In genomic region chr9:21002627-21003551, GRCm38 (mm10) we compare ENCODE assay signal across 7 mouse cellular contexts. TPM values are rescaled to one million over a fixed set of nuclear protein-coding genes. Genes with fewer than 3 reads are reported as not detected.
DNase-seq lines count a peak whose midpoint lies in the region; ATAC-seq lines count a peak whose summit lies in the region.

Mrpl4 (plus strand) TSS chr9:21002738.

- peak within 1 kb of the TSS; percentile 87 for H3K4me2 ChIP-seq in midbrain, embryonic 13.5 days (replicated peaks)

- peak within 1 kb of the TSS; percentile 86 for H3K27ac ChIP-seq in embryonic facial prominence, embryonic 10.5 days (replicated peaks)
- H3K27ac ChIP-seq in limb, embryonic 10.5 days, result peak within 1 kb of the TSS; percentile 89
- H3K27ac ChIP-seq in midbrain, embryonic 13.5 days, result peak within 1 kb of the TSS; percentile 78

- no peaks in the 10 kb centered on the region for H3K27me3 ChIP-seq in embryonic facial prominence, embryonic 10.5 days (replicated peaks; ENCODE audit: low read depth, poor library complexity, severe bottlenecking)
- no peaks in the 10 kb centered on the region for H3K27me3 ChIP-seq in limb, embryonic 10.5 days (ENCODE audit: low read depth, poor library complexity, severe bottlenecking)
- no peaks in the 10 kb centered on the region for H3K27me3 ChIP-seq in midbrain, embryonic 13.5 days

- H3K9ac ChIP-seq in midbrain, embryonic 13.5 days (replicated peaks), result peak within 1 kb of the TSS; percentile 89

- H3K4me1 ChIP-seq in embryonic facial prominence, embryonic 10.5 days, result peaks cover 11% of the 10 kb centered on the region
- H3K4me1 ChIP-seq in limb, embryonic 10.5 days, result peaks cover 8% of the 10 kb centered on the region
- H3K4me1 ChIP-seq in midbrain, embryonic 13.5 days (replicated peaks), result peaks cover 15% of the 10 kb centered on the region

- peak; percentile 94 for DNase-seq in adrenal gland, postnatal 10 days
- DNase-seq in embryonic facial prominence, embryonic 10.5 days (ENCODE audit: low spot score), result peak; percentile 93
- peak; percentile 80 for DNase-seq in kidney, adult 11 months
- peak; percentile 96 for DNase-seq in limb, embryonic 10.5 days (ENCODE audit: low spot score)
- DNase-seq in spleen, adult 12 weeks (ENCODE audit: low spot score), result peak; percentile 80

- H3K9me3 ChIP-seq in embryonic facial prominence, embryonic 10.5 days, result no peaks in the 10 kb centered on the region
- no peaks in the 10 kb centered on the region for H3K9me3 ChIP-seq in limb, embryonic 10.5 days (replicated peaks)
- no peaks in the 10 kb centered on the region for H3K9me3 ChIP-seq in midbrain, embryonic 13.5 days

- peak; percentile 91 for ATAC-seq in granulocyte monocyte progenitor cell, adult 5-6 weeks (replicated peaks; ENCODE audit: poor library complexity, severe bottlenecking)
- ATAC-seq in midbrain, embryonic 13.5 days, result peak; percentile 91

- WGBS in embryonic facial prominence, embryonic 10.5 days, result under 1% methylated on average over 72 of the region's 72 CpGs
- under 1% methylated on average over 72 of the region's 72 CpGs for WGBS in limb, embryonic 10.5 days
- WGBS in midbrain, embryonic 13.5 days, result under 1% methylated on average over 72 of the region's 72 CpGs

- H3K36me3 ChIP-seq in embryonic facial prominence, embryonic 10.5 days (replicated peaks), result peaks cover 36% of the 10 kb centered on the region
- H3K36me3 ChIP-seq in limb, embryonic 10.5 days, result peaks cover 36% of the 10 kb centered on the region
- H3K36me3 ChIP-seq in midbrain, embryonic 13.5 days, result peaks cover 34% of the 10 kb centered on the region

- H3K4me3 ChIP-seq in embryonic facial prominence, embryonic 10.5 days, result peak within 1 kb of the TSS; percentile 92
- peak within 1 kb of the TSS; percentile 87 for H3K4me3 ChIP-seq in limb, embryonic 10.5 days
- peak within 1 kb of the TSS; percentile 87 for H3K4me3 ChIP-seq in midbrain, embryonic 13.5 days (replicated peaks)

RNA-seq across cellular contexts. Expression of gene Mrpl4, which starts in this region (rescaled TPM):
- 100 to 1,000 TPM; 121 to 125 TPM for total RNA-seq in adrenal gland, postnatal 10 days (2021)
- polyA plus RNA-seq in embryonic facial prominence, embryonic 10.5 days (2016; fragmentation: Nextera tagmentation; extraction: Ambion mirVana), result 154 and 161 TPM in 2 replicates
- 44.8 and 73.4 TPM in 2 replicates for total RNA-seq in granulocyte monocyte progenitor cell, adult 5-6 weeks (2014; fragmentation: Nextera tagmentation)
- total RNA-seq in granulocyte monocyte progenitor cell, adult 5-6 weeks (2017), result 44.5 and 46.0 TPM in 2 replicates
- polyA plus RNA-seq in limb, embryonic 10.5 days (2016; fragmentation: Nextera tagmentation; extraction: Ambion mirVana), result 177 and 190 TPM in 2 replicates
- polyA plus RNA-seq in midbrain, embryonic 13.5 days (2015; fragmentation: Nextera tagmentation; extraction: Ambion mirVana), result 98.1 and 102 TPM in 2 replicates

Comparison
In these comparisons a context has a peak if more than half of its experiments do, and no peak if none do; other contexts are left out.
1. Peak in every context shown above with its lines: DNase-seq, ATAC-seq, H3K4me3 ChIP-seq and H3K27ac ChIP-seq.